ENCODE assay signal across 27 mouse cellular contexts in the genomic region with DNA sequence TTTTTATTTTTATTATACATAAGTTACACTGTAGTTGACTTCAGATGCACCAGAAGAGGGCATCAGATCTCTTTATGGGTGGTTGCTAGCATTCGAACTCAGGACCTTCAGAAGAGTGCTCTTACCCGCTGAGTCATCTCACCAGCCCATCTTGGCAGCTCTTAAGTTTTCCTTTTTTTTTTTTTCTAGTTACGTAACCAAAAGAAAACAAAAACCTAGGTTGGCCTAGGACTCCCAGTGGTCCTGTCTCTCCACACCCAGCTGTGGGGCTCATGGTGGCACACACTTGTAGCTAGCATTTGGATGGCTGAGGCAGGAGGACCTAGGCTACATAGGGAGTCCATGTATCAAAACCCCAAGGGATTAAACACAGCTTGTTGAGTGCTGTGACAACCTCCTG. TPM values are rescaled to one million over a fixed set of nuclear protein-coding genes. Genes with fewer than 3 reads are reported as not detected.
DNase-seq lines count a peak whose midpoint lies in the region; ATAC-seq and TF ChIP-seq lines count a peak whose summit lies in the region.
"Had no signal": no experiment of that assay in that cellular context is flagged by ENCODE, and none has a peak within 500 bp of the region (broad histone marks: within the 10 kb centered on the region; RNA-seq: fewer than 3 reads in every experiment).

No protein-coding gene starts in this region.

- no peaks in the 10 kb centered on the region for H3K79me2 ChIP-seq in MEL (ENCODE audit: control insufficient read depth, insufficient read depth, low read length, poor library complexity)
- H3K79me2 ChIP-seq in macrophage (ENCODE audit: inconsistent target) = no peaks in the 10 kb centered on the region

- H3K27ac ChIP-seq in layer of hippocampus, adult 2 months = no peak overlapping the region
- H3K27ac ChIP-seq in MEL (ENCODE audit: control insufficient read depth, low read depth, low read length) = no peak overlapping the region
- peak overlapping the region; percentile 70 for H3K27ac ChIP-seq in macrophage
- no peak overlapping the region for H3K27ac ChIP-seq in forebrain, embryonic 14.5 days (ENCODE audit: low read depth, low read length)
- H3K27ac ChIP-seq: embryonic facial prominence, embryonic 12.5 days; hindbrain, embryonic 14.5 days; stomach, embryonic 15.5 days had no signal

- no peaks in the 10 kb centered on the region for H3K27me3 ChIP-seq in MEL (ENCODE audit: control insufficient read depth in 1 of 2, insufficient read depth in 2 of 2, low read length in 2 of 2)
- H3K27me3 ChIP-seq in forebrain, embryonic 14.5 days (replicated peaks; ENCODE audit: control insufficient read depth, insufficient read depth, low read length) = no peaks in the 10 kb centered on the region
- H3K27me3 ChIP-seq: embryonic facial prominence, embryonic 12.5 days; heart, embryonic 12.5 days; stomach, embryonic 15.5 days had no signal

- no peak overlapping the region for H3K4me2 ChIP-seq in forebrain, embryonic 14.5 days (ENCODE audit: low read length)
- H3K4me2 ChIP-seq: embryonic facial prominence, embryonic 12.5 days; heart, embryonic 12.5 days; hindbrain, embryonic 14.5 days; liver, embryonic 11.5 days; stomach, embryonic 15.5 days had no signal

- 0 out of 4 replicates have a peak, but pooled peaks cover 0 to 2% of the 10 kb centered on the region in 2 experiments for H3K36me3 ChIP-seq in MEL (ENCODE audit: control insufficient read depth in 1 of 2, insufficient read depth in 2 of 2, low read length in 2 of 2)
- peaks cover 9% of the 10 kb centered on the region for H3K36me3 ChIP-seq in macrophage (ENCODE audit: inconsistent target)
- H3K36me3 ChIP-seq in forebrain, embryonic 14.5 days (ENCODE audit: control insufficient read depth, insufficient read depth, low read length) = peaks cover 21% of the 10 kb centered on the region

- H3K4me3 ChIP-seq in layer of hippocampus, adult 2 months = no peak overlapping the region
- no peak overlapping the region for H3K4me3 ChIP-seq in MEL (ENCODE audit: control insufficient read depth in 1 of 2, insufficient read depth in 1 of 2, low read depth in 2 of 2, low read length in 2 of 2)
- no peak overlapping the region for H3K4me3 ChIP-seq in macrophage (ENCODE audit: inconsistent target)
- H3K4me3 ChIP-seq in forebrain, embryonic 14.5 days (ENCODE audit: low read depth, low read length) = no peak overlapping the region
- H3K4me3 ChIP-seq: embryonic facial prominence, embryonic 12.5 days; heart, embryonic 12.5 days; stomach, embryonic 15.5 days had no signal

- TF ChIP-seq RAD21 in MEL (IDR thresholded peaks at IDR 0.05; ENCODE audit: low read depth, low read length) = no peak

- no peak for ATAC-seq in forebrain, embryonic 14.5 days
- ATAC-seq: activated CD4-positive, CD25-positive, alpha-beta regulatory T cell, adult 4 months; midbrain, embryonic 16.5 days had no signal

- no peaks in the 10 kb centered on the region for H3K9me3 ChIP-seq in MEL (replicated peaks; ENCODE audit: insufficient read depth, low read length)
- no peaks in the 10 kb centered on the region for H3K9me3 ChIP-seq in forebrain, embryonic 14.5 days (replicated peaks; ENCODE audit: control insufficient read depth, low read length)
- H3K9me3 ChIP-seq: embryonic facial prominence, embryonic 12.5 days; G1E; heart, embryonic 12.5 days; stomach, embryonic 15.5 days had no signal

- peak; percentile 25 for TF ChIP-seq CTCF in layer of hippocampus, adult 2 months (conservative IDR thresholded peaks at IDR 0.05)
- no peak for TF ChIP-seq CTCF in MEL (IDR thresholded peaks at IDR 0.05 in 2 of 3, conservative IDR thresholded peaks at IDR 0.05 in 1 of 3; ENCODE audit: control insufficient read depth in 1 of 3, insufficient read depth in 1 of 3, low read depth in 2 of 3, low read length in 3 of 3, poor library complexity in 1 of 3, severe bottlenecking in 1 of 3)

- TF ChIP-seq EP300 in MEL (IDR thresholded peaks at IDR 0.05; ENCODE audit: low read depth in 1 of 2, low read length in 2 of 2) = no peak

- TF ChIP-seq POLR2A in MEL (IDR thresholded peaks at IDR 0.05; ENCODE audit: control insufficient read depth in 1 of 2, insufficient read depth in 1 of 2, low read depth in 1 of 2, low read length in 2 of 2, poor library complexity in 1 of 2) = no peak

- DNase-seq in adrenal gland, adult 2 months = peak; percentile 40
- no peak for DNase-seq in adrenal gland, postnatal 4 days (ENCODE audit: low spot score in 2 of 2)
- no peak for DNase-seq in layer of hippocampus, adult 2 months (ENCODE audit: low spot score in 2 of 2)
- no peak for DNase-seq in layer of hippocampus, postnatal 10 days (ENCODE audit: low spot score in 2 of 2)
- no peak for DNase-seq in MEL (ENCODE audit: low read depth, low spot score)
- DNase-seq in forebrain, embryonic 14.5 days (ENCODE audit: low spot score) = no peak
- no peak for DNase-seq in cerebellum, adult 9-10 months
- DNase-seq: cerebellum, adult 18-20 months; cerebellum, postnatal 25 days; heart, postnatal 36 days; kidney, adult 8-10 months; kidney, postnatal 10 days; layer of hippocampus, postnatal 36 days; lung, adult 18-20 months; lung, postnatal 14 days; right cerebral cortex, adult 18-20 months; thymus, adult 2 months; thymus, postnatal 4 days had no signal

- 85% methylated on average over 3 of the region's 3 CpGs for WGBS in macrophage (ENCODE audit: missing documents)
- WGBS in forebrain, embryonic 14.5 days = 92% methylated on average over 3 of the region's 3 CpGs

- H3K9ac ChIP-seq in MEL (ENCODE audit: control insufficient read depth, low read depth, low read length, poor library complexity, severe bottlenecking) = no peak overlapping the region
- no peak overlapping the region for H3K9ac ChIP-seq in forebrain, embryonic 14.5 days (ENCODE audit: low read length)
- H3K9ac ChIP-seq: embryonic facial prominence, embryonic 12.5 days; heart, embryonic 12.5 days; hindbrain, embryonic 14.5 days; stomach, embryonic 15.5 days had no signal

- H3K4me1 ChIP-seq in MEL (ENCODE audit: control insufficient read depth in 1 of 2, insufficient read depth in 2 of 2, low read length in 2 of 2) = peaks cover 2 to 6% of the 10 kb centered on the region in 2 experiments; a peak in 2 of 4 replicates
- H3K4me1 ChIP-seq in forebrain, embryonic 14.5 days (ENCODE audit: control insufficient read depth, insufficient read depth, low read length) = no peaks in the 10 kb centered on the region
- H3K4me1 ChIP-seq: stomach, embryonic 15.5 days had no signal

TF ChIP-seq in MEL, 35 proteins besides CTCF, POLR2A, EP300 and RAD21:
- TF ChIP-seq ZNF384 (IDR thresholded peaks at IDR 0.05; ENCODE audit: low read depth, low read length) (peak; percentile 53), GATA1 (IDR thresholded peaks at IDR 0.05; ENCODE audit: low read depth, low read length) (no peak)
TF ChIP-seq in MEL: peak in this region for 1.

RNA-seq across cellular contexts. Expression of gene Ptp4a2, which starts 43.0 kb away (rescaled TPM):
- total RNA-seq in adrenal gland, adult 2 months (2021) = 100 to 1,000 TPM; 378 to 409 TPM
- polyA plus RNA-seq in adrenal gland, adult 2 months (2012; rRNA removed) = 41.0 and 48.2 TPM in 2 replicates
- total RNA-seq in adrenal gland, postnatal 4 days (2021) = 100 to 1,000 TPM; 282 to 309 TPM
- 100 to 1,000 TPM; 134 to 137 TPM for total RNA-seq in layer of hippocampus, adult 2 months (2021)
- 100 to 1,000 TPM; 125 to 136 TPM for total RNA-seq in layer of hippocampus, postnatal 10 days (2021)
- total RNA-seq in MEL (2012; rRNA removed) = 119 and 124 TPM in 2 replicates
- polyA plus RNA-seq in MEL (2012; ENCODE audit: insufficient read depth in 1 of 2, insufficient read length in 2 of 2, low read depth in 1 of 2, low replicate concordance in 2 of 2, missing spikeins in 1 of 2) (100 to 1,000 TPM; 118 to 619 TPM), macrophage (2018) (220 to 982 TPM (median 230 TPM) in 3 replicates)
- 100 to 1,000 TPM in 15 of 26 experiments, 10 to 100 TPM in 11; 46.4 to 227 (median 119) TPM for total RNA-seq in macrophage (2018; cell fraction: chromatin; rRNA removed)
- 100 to 1,000 TPM; 226 to 449 (median 347) TPM for total RNA-seq in macrophage (2018; cell fraction: cytosol; rRNA removed)
- 100 to 1,000 TPM; 100 to 894 (median 218) TPM for total RNA-seq in macrophage (2018; cell fraction: nucleus; rRNA removed)
- polyA plus RNA-seq in forebrain, embryonic 14.5 days (2014; fragmentation: Nextera tagmentation; extraction: Ambion mirVana) = 213 and 214 TPM in 2 replicates
